Mouse (Mus musculus): Measurements from ENCODE around the gene Cdc42ep5. TPM values are rescaled to one million over a fixed set of nuclear protein-coding genes. Genes with fewer than 3 reads are reported as not detected.

The Cdc42ep5 gene
- polyA plus RNA-seq, 1 experiment from 2014 or later = 40.3 TPM

- H3K4me3 ChIP-seq (replicated peaks) = no peak overlapping the region
- H3K36me3 ChIP-seq = peaks cover 18% of the 10 kb centered on the region
- no peak overlapping the region for H3K9ac ChIP-seq (replicated peaks)
- peaks cover 13% of the 10 kb centered on the region for H3K4me1 ChIP-seq (replicated peaks)
- no peak overlapping the region for H3K27ac ChIP-seq
- ATAC-seq (ENCODE audit: insufficient number of reproducible peaks, insufficient read depth, low FRiP score, low TSS enrichment, low read depth) = no peak
- WGBS = 94% methylated on average over 5 of the region's 5 CpGs
- H3K4me2 ChIP-seq = no peak overlapping the region
- no peaks in the 10 kb centered on the region for H3K9me3 ChIP-seq
- H3K27me3 ChIP-seq = no peaks in the 10 kb centered on the region
These were observed 29.7 kb downstream of the Cdc42ep5 start for GRCm38 (mm10) chr7:4134911-4135310.

GRCm38 (mm10) chr7:4132998-4133397, 31.7 kb downstream of the Cdc42ep5 start:
- ATAC-seq (ENCODE audit: insufficient number of reproducible peaks, insufficient read depth, low FRiP score, low TSS enrichment, low read depth) = no peak
- Histone ChIP-seq H3K4me2 (no peak overlapping the region), H3K4me1 (replicated peaks) (peaks cover 9% of the 10 kb centered on the region), H3K9ac (replicated peaks) (0 out of 2 replicates have a peak overlapping the region, but pooled peaks have one; percentile 23), H3K27me3 (no peaks in the 10 kb centered on the region), H3K36me3 (no peaks in the 10 kb centered on the region), H3K4me3 (replicated peaks) (no peak overlapping the region), H3K27ac (no peak overlapping the region), H3K9me3 (no peaks in the 10 kb centered on the region)
- 81% methylated on average over 7 of the region's 7 CpGs for WGBS

GRCm38 (mm10) chr7:4132581-4132980, 32.1 kb downstream of the Cdc42ep5 start:
- no peak overlapping the region for H3K27ac ChIP-seq
- H3K4me3 ChIP-seq (replicated peaks) = no peak overlapping the region
- WGBS = 92% methylated on average over 3 of the region's 3 CpGs
- H3K36me3 ChIP-seq = no peaks in the 10 kb centered on the region
- no peak overlapping the region for H3K4me2 ChIP-seq
- no peaks in the 10 kb centered on the region for H3K9me3 ChIP-seq
- H3K4me1 ChIP-seq (replicated peaks) = peaks cover 5% of the 10 kb centered on the region; the same call in 1 of the 2 replicates
- ATAC-seq (ENCODE audit: insufficient number of reproducible peaks, insufficient read depth, low FRiP score, low TSS enrichment, low read depth) = no peak
- H3K27me3 ChIP-seq = no peaks in the 10 kb centered on the region
- H3K9ac ChIP-seq (replicated peaks) = no peak overlapping the region

GRCm38 (mm10) chr7:4131964-4132363, 32.7 kb downstream of the Cdc42ep5 start:
- H3K9ac ChIP-seq (replicated peaks) = no peak overlapping the region
- H3K4me2 ChIP-seq = no peak overlapping the region
- H3K27me3 ChIP-seq = no peaks in the 10 kb centered on the region
- ATAC-seq (ENCODE audit: insufficient number of reproducible peaks, insufficient read depth, low FRiP score, low TSS enrichment, low read depth) = no peak
- WGBS = 88% methylated on average over 8 of the region's 8 CpGs
- H3K27ac ChIP-seq = no peak overlapping the region
- H3K4me1 ChIP-seq (replicated peaks) = 0 out of 2 replicates have a peak, but pooled peaks cover 5% of the 10 kb centered on the region
- no peaks in the 10 kb centered on the region for H3K9me3 ChIP-seq
- no peak overlapping the region for H3K4me3 ChIP-seq (replicated peaks)
- H3K36me3 ChIP-seq = no peaks in the 10 kb centered on the region

- 46% methylated on average over 13 of the region's 13 CpGs for WGBS
These were observed 33.8 kb downstream of the Cdc42ep5 start for GRCm38 (mm10) chr7:4130686-4131452.

GRCm38 (mm10) chr7:4128860-4129259, 35.8 kb downstream of the Cdc42ep5 start:
- H3K4me1 ChIP-seq (replicated peaks) = peaks cover 14% of the 10 kb centered on the region
- H3K27ac ChIP-seq = no peak overlapping the region
- peaks cover 4% of the 10 kb centered on the region; the same call in 1 of the 2 replicates for H3K27me3 ChIP-seq
- no peaks in the 10 kb centered on the region for H3K9me3 ChIP-seq
- H3K9ac ChIP-seq (replicated peaks) = no peak overlapping the region
- ATAC-seq (ENCODE audit: insufficient number of reproducible peaks, insufficient read depth, low FRiP score, low TSS enrichment, low read depth) = no peak
- WGBS = 60% methylated on average over 6 of the region's 6 CpGs
- no peaks in the 10 kb centered on the region for H3K36me3 ChIP-seq
- H3K4me3 ChIP-seq (replicated peaks) = no peak overlapping the region
- no peak overlapping the region for H3K4me2 ChIP-seq

More at GRCm38 (mm10) chr7:4130686-4131452, 33.8 kb downstream of the Cdc42ep5 start:
- Histone ChIP-seq H3K9me3 (no peaks in the 10 kb centered on the region), H3K4me1 (replicated peaks) (0 out of 2 replicates have a peak, but pooled peaks cover 5% of the 10 kb centered on the region), H3K4me2 (no peak overlapping the region), H3K27ac (no peak overlapping the region), H3K4me3 (replicated peaks) (no peak overlapping the region), H3K9ac (replicated peaks) (no peak overlapping the region), H3K36me3 (no peaks in the 10 kb centered on the region), H3K27me3 (no peaks in the 10 kb centered on the region)
- no peak for ATAC-seq (ENCODE audit: insufficient number of reproducible peaks, insufficient read depth, low FRiP score, low TSS enrichment, low read depth)

- no peak overlapping the region for H3K4me3 ChIP-seq (replicated peaks)
- H3K4me2 ChIP-seq = no peak overlapping the region
- no peak overlapping the region for H3K27ac ChIP-seq
- H3K9ac ChIP-seq (replicated peaks) = no peak overlapping the region
- H3K9me3 ChIP-seq = no peaks in the 10 kb centered on the region
- no peak for ATAC-seq (ENCODE audit: insufficient number of reproducible peaks, insufficient read depth, low FRiP score, low TSS enrichment, low read depth)
- H3K27me3 ChIP-seq = peaks cover 13% of the 10 kb centered on the region
- peaks cover 14% of the 10 kb centered on the region for H3K4me1 ChIP-seq (replicated peaks)
- 90% methylated on average over 4 of the region's 4 CpGs for WGBS
- no peaks in the 10 kb centered on the region for H3K36me3 ChIP-seq
These were observed 36.8 kb downstream of the Cdc42ep5 start for GRCm38 (mm10) chr7:4127894-4128293.

- Histone ChIP-seq H3K4me1 (replicated peaks) (peaks cover 14% of the 10 kb centered on the region), H3K36me3 (no peaks in the 10 kb centered on the region), H3K9ac (replicated peaks) (no peak overlapping the region), H3K27me3 (peaks cover 20% of the 10 kb centered on the region), H3K4me2 (no peak overlapping the region), H3K27ac (no peak overlapping the region), H3K9me3 (no peaks in the 10 kb centered on the region), H3K4me3 (replicated peaks) (no peak overlapping the region)
- 87% methylated on average over 11 of the region's 11 CpGs for WGBS
- ATAC-seq (ENCODE audit: insufficient number of reproducible peaks, insufficient read depth, low FRiP score, low TSS enrichment, low read depth) = no peak
These were observed 37.5 kb downstream of the Cdc42ep5 start for GRCm38 (mm10) chr7:4126992-4127785.

- no peak for ATAC-seq (ENCODE audit: insufficient number of reproducible peaks, insufficient read depth, low FRiP score, low TSS enrichment, low read depth)
- Histone ChIP-seq H3K4me3 (replicated peaks) (no peak overlapping the region), H3K4me1 (replicated peaks) (peaks cover 9% of the 10 kb centered on the region), H3K4me2 (no peak overlapping the region), H3K27ac (no peak overlapping the region), H3K9ac (replicated peaks) (no peak overlapping the region), H3K27me3 (peaks cover 38% of the 10 kb centered on the region), H3K9me3 (no peaks in the 10 kb centered on the region), H3K36me3 (no peaks in the 10 kb centered on the region)
- 25% methylated on average over 9 of the region's 9 CpGs for WGBS
These were observed 39.4 kb downstream of the Cdc42ep5 start for GRCm38 (mm10) chr7:4125306-4125705.

- no peak for ATAC-seq (ENCODE audit: insufficient number of reproducible peaks, insufficient read depth, low FRiP score, low TSS enrichment, low read depth)
- no peak overlapping the region for H3K27ac ChIP-seq
- H3K9me3 ChIP-seq = no peaks in the 10 kb centered on the region
- H3K4me3 ChIP-seq (replicated peaks) = no peak overlapping the region
- no peaks in the 10 kb centered on the region for H3K36me3 ChIP-seq
- WGBS = 16% methylated on average over 5 of the region's 5 CpGs
- no peak overlapping the region for H3K9ac ChIP-seq (replicated peaks)
- peaks cover 9% of the 10 kb centered on the region for H3K4me1 ChIP-seq (replicated peaks)
- peaks cover 43% of the 10 kb centered on the region for H3K27me3 ChIP-seq
- peak overlapping the region; percentile 52 for H3K4me2 ChIP-seq
These were observed 39.8 kb downstream of the Cdc42ep5 start for GRCm38 (mm10) chr7:4124856-4125255.

GRCm38 (mm10) chr7:4124315-4124759, 40.3 kb downstream of the Cdc42ep5 start:
- peaks cover 12% of the 10 kb centered on the region for H3K4me1 ChIP-seq (replicated peaks)
- peak overlapping the region; percentile 22 for H3K4me3 ChIP-seq (replicated peaks)
- H3K27ac ChIP-seq = no peak overlapping the region
- no peaks in the 10 kb centered on the region for H3K9me3 ChIP-seq
- WGBS = under 1% methylated on average over 10 of the region's 10 CpGs
- no peak overlapping the region for H3K9ac ChIP-seq (replicated peaks)
- H3K27me3 ChIP-seq = peaks cover 48% of the 10 kb centered on the region
- H3K36me3 ChIP-seq = no peaks in the 10 kb centered on the region
- no peak; the same call in 1 of the 2 replicates for ATAC-seq (ENCODE audit: insufficient number of reproducible peaks, insufficient read depth, low FRiP score, low TSS enrichment, low read depth)
- peak overlapping the region; percentile 52 for H3K4me2 ChIP-seq
